Mouse (Mus musculus) cortical plate, adult 2 months (tissue): ENCODE measurements around the gene Chil1. TPM values are rescaled to one million over a fixed set of nuclear protein-coding genes. Genes with fewer than 3 reads are reported as not detected.

Experiments
- H3K27ac ChIP-seq: fragments of 200-500 bp; 2 replicates; pipeline ENCODE4 v1.5.1; 2012; ENCODE audit warnings: low read length, control low read depth, inconsistent platforms; ENCODE audit not compliant: insufficient read depth
- H3K4me1 ChIP-seq: fragments of 200-500 bp; 2 replicates; pipeline ENCODE4 v1.6.1; 2011; ENCODE audit warnings: low read length; ENCODE audit not compliant: control insufficient read depth, insufficient read depth
- H3K4me3 ChIP-seq: fragments of 200-500 bp; 2 replicates; pipeline ENCODE4 v1.5.1; 2011; ENCODE audit warnings: mild to moderate bottlenecking, low read length, control low read depth; ENCODE audit not compliant: insufficient read depth
- CTCF ChIP-seq: fragments of 200-500 bp; IDR thresholded peaks from 2 replicates; pipeline ENCODE4 v1.5.1; 2011; ENCODE audit warnings: mild to moderate bottlenecking, control low read depth, low read length; ENCODE audit not compliant: insufficient read depth; ENCODE audit errors: extremely low read depth
- POLR2A ChIP-seq: fragments of 200-500 bp; IDR thresholded peaks from 2 replicates; pipeline ENCODE4 v1.6.1; 2011; ENCODE audit warnings: mild to moderate bottlenecking, low read length, control low read depth; ENCODE audit not compliant: insufficient read depth; ENCODE audit errors: extremely low read depth
- polyA plus RNA-seq: library from polyadenylated mRNA; depleted of rRNA; stranded (reverse); fragments of >200 nt; gene quantifications from 2 replicates; pipeline ENCODE4 v1.2.3, GENCODE M21; 2012

The Chil1 gene
- polyA plus RNA-seq, 1 experiment: 18.1 TPM

DNA sequence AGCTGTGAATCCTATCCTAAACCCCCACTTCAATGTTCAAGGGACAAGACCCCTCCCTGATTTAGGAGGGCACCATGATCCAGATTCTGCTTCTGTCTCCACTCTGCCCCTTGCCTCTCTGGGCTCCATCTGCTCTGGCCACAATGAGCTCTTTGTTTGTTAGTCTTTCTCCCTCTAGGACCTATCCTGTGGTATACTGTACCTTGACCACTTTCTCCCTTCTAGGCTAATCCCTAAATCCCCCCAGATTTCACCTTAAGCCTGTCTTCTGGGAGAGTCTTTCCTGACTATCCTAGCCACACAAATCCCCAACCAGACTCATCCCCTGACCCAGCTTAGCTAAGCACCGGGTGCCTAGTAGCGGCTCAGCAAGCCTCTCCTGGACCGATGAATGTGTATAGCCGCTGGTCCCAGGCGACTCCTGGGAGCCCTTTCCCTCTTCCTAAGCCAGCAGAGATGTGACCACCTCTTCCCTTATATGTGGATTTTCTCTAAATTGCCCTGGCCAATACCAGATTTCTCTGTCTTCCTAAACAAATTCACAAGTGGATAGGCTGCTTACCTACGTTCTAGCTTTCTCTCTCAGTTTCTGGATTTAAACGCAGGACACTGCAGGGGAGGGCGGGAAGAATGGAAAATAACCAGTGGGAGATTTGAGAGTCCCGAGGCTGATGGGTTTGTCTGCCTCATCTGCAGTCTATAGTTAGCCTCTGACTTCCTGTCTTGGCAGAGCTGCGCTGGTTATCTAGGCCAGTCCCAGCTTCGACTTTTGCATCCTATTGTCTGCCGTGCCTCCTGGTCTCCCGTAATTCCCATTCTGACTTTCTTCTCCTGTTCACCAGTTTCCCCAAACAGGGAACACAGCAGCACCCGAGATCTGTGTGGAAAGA is 14.3 kb upstream of the Chil1 start:
- TF ChIP-seq CTCF (no peak), POLR2A (no peak)

GRCm38 (mm10) chr1:134168567-134168966 is 13.4 kb upstream of the Chil1 start:
- Histone ChIP-seq H3K4me1 (no peaks in the 10 kb centered on the region), H3K4me3 (no peak overlapping the region), H3K27ac (no peak overlapping the region)
- no peak for TF ChIP-seq POLR2A
- TF ChIP-seq CTCF: no peak

More for the DNA sequence above, 14.3 kb upstream of the Chil1 start:
- Histone ChIP-seq H3K4me3 (no peak overlapping the region), H3K27ac (no peak overlapping the region), H3K4me1 (no peaks in the 10 kb centered on the region)

DNA sequence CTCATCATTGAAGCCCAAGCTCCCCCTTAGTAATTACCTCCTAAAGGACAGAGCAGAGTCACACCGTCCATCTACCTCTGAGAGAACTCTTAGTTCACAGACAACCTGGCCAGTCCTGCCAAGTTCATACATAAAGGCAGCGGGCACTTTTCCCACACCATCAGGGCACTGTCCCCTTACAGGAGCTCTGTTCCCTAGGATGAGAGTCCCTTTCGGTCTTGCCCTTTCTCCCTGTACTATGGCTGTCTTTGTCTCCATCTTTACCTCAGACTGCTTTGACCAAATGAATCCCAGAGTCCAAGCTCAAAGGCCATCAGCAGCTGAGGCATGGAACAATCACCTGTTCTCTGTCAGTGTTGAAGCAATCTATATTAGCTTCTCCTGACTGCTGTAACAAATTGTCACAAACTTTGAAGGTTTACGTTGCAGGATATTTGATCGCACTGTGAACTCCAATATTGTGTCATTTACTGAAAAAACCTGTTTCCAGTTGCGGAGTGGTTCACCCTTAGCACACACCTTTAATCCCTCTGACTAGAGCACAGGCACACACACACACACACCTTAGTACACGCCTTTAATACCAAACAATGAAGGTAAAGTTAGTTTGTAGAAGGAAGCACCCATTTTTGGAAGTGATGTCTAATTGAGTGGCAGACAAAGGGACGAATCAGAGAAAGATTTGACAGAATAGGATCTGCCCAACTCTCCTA is 12.8 kb upstream of the Chil1 start:
- TF ChIP-seq CTCF (no peak), POLR2A (no peak)
- Histone ChIP-seq H3K4me1 (no peaks in the 10 kb centered on the region), H3K4me3 (no peak overlapping the region), H3K27ac (no peak overlapping the region)

- no peaks in the 10 kb centered on the region for H3K4me1 ChIP-seq
- H3K27ac ChIP-seq: no peak overlapping the region
- TF ChIP-seq CTCF (no peak), POLR2A (no peak)
- H3K4me3 ChIP-seq: no peak overlapping the region
Observed at GRCm38 (mm10) chr1:134173081-134173480, 8.9 kb upstream of the Chil1 start.

GRCm38 (mm10) chr1:134177976-134178375 is 4.0 kb upstream of the Chil1 start:
- Histone ChIP-seq H3K4me3 (no peak overlapping the region), H3K4me1 (peaks cover 1% of the 10 kb centered on the region; the same call in 1 of the 2 replicates), H3K27ac (no peak overlapping the region)
- TF ChIP-seq CTCF (no peak), POLR2A (no peak)

DNA sequence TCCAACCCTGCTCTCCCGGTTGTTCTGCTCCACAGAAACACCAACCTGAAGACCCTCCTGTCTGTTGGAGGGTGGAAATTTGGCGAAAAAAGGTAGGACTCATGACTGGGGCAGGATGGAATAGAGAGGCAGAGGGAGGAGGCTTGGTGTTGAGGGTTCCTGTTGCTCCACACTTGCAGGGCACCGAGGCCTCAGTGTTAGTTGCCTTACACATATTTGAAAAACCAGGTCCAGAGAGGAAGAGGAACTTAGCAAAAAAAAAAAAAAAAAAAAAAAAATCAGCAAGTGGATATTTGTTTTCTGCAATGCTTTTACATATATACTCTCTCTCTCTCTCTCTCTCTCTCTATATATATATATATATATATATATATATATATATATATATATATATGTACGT is 2.1 kb downstream of the Chil1 start:
- TF ChIP-seq POLR2A (no peak), CTCF (no peak)
- no peak overlapping the region for H3K4me3 ChIP-seq

DNA sequence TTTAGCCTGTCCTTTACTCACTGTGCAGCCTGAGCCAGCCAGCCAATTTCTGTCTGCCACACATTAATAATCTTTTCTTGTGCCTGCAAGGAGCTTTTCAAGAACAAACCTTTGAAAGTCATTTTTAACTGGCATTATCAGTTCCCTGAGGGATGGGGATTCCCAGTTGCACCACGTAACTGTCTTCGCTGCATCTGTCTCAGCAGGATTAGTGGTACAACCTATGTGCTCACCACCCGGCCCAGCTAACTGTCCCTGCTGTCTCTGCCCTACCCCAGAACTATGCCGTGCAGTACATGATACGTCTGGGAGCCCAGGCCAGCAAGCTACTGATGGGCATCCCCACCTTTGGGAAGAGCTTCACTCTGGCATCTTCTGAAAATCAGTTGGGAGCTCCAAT is 6.2 kb downstream of the Chil1 start:
- Histone ChIP-seq H3K4me1 (peaks cover 3% of the 10 kb centered on the region; the same call in 1 of the 2 replicates), H3K4me3 (no peak overlapping the region), H3K27ac (no peak overlapping the region)
- TF ChIP-seq POLR2A (no peak), CTCF (no peak)

More for the DNA sequence above, 2.1 kb downstream of the Chil1 start:
- Histone ChIP-seq H3K4me1 (peaks cover 3% of the 10 kb centered on the region), H3K27ac (no peak overlapping the region)

GRCm38 (mm10) chr1:134188989-134189729 is 7.2 kb downstream of the Chil1 start:
- H3K4me1 ChIP-seq: peaks cover 3% of the 10 kb centered on the region; the same call in 1 of the 2 replicates
- no peak overlapping the region for H3K27ac ChIP-seq
- no peak overlapping the region for H3K4me3 ChIP-seq
- no peak for TF ChIP-seq POLR2A
- 0 out of 2 replicates have a peak, but pooled peaks have one; percentile 30 for TF ChIP-seq CTCF

DNA sequence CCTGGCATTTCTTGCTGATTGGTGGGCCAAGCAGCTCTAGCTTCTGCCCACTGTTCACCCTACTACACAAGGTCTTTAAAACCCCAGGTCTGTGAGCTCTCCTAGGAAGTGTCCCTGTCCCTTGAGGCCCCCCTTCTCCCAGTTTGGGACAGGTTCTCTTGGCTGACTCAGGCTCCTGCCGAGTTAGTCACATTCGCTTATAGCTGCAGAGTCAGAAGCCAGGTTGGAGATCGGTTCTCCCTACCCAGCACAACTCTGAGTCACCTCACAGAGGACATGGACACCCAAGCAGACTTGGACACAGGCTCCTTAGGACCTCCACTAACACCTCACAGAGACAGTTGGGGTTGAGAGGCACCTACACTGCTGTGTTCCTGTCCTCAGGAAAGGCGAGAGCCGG is 9.2 kb downstream of the Chil1 start:
- TF ChIP-seq CTCF: no peak
- Histone ChIP-seq H3K4me3 (no peak overlapping the region), H3K27ac (no peak overlapping the region), H3K4me1 (peaks cover 10% of the 10 kb centered on the region; the same call in 1 of the 2 replicates)

DNA sequence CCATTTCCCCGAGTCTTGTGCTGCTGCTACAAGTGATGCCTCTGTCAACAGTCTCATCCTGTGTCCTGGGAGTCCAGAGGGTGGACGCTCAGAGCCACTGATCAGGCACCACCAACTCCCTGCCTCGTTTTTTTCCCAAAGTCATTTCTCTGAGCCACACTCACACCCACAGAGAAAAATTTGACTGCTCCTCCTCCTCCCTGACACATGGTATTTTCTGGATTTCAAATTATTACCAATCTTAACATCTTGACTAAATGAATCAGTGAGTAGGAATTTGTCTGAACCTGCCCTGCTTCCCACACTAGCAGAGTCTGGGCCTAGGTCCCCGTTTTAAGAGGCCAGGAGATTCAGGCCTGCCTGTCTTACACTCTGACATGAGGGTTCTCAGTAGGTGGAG is 10.0 kb downstream of the Chil1 start:
- H3K4me3 ChIP-seq: no peak overlapping the region
- H3K4me1 ChIP-seq: peaks cover 8% of the 10 kb centered on the region; the same call in 1 of the 2 replicates
- no peak overlapping the region for H3K27ac ChIP-seq
- TF ChIP-seq CTCF: no peak
- TF ChIP-seq POLR2A: no peak
